Mouse (Mus musculus): ENCODE measurements around the gene Atcay. TPM values are rescaled to one million over a fixed set of nuclear protein-coding genes. Genes with fewer than 3 reads are reported as not detected.
A peak's percentile ranks its signal among the peaks of the same experiment; 100 is the strongest.

Atcay gene
- total and polyA plus RNA-seq, 3 experiments: 0.19 to 0.33 TPM; not detected in 1

GRCm38 (mm10) chr10:81190912-81191321 lies 39.7 kb downstream of the Atcay start:
- Histone ChIP-seq H3K9ac (ENCODE audit: control insufficient read depth, low read depth, low read length, poor library complexity, severe bottlenecking) (no peak overlapping the region), H3K79me2 (ENCODE audit: control insufficient read depth, insufficient read depth, low read length, poor library complexity) (peaks cover 3% of the 10 kb centered on the region; the same call in 1 of the 2 replicates), H3K4me3 (ENCODE audit: control insufficient read depth in 1 of 2, insufficient read depth in 1 of 2, low read depth in 2 of 2, low read length in 2 of 2) (no peak overlapping the region), H3K4me1 (ENCODE audit: control insufficient read depth in 1 of 2, insufficient read depth in 2 of 2, low read length in 2 of 2) (peaks cover 0 to 14% of the 10 kb centered on the region in 2 experiments; a peak in 2 of 4 replicates), H3K27ac (ENCODE audit: control insufficient read depth, low read depth, low read length) (no peak overlapping the region), H3K9me3 (replicated peaks; ENCODE audit: insufficient read depth, low read length) (no peaks in the 10 kb centered on the region), H3K36me3 (ENCODE audit: control insufficient read depth in 1 of 2, insufficient read depth in 2 of 2, low read length in 2 of 2) (no peaks in the 10 kb centered on the region), H3K27me3 (ENCODE audit: control insufficient read depth in 1 of 2, insufficient read depth in 2 of 2, low read length in 2 of 2) (no peaks in the 10 kb centered on the region)
- TF ChIP-seq POLR2AphosphoS5 (IDR thresholded peaks at IDR 0.05; ENCODE audit: borderline replicate concordance, low read depth, low read length) (no peak), CTCF (IDR thresholded peaks at IDR 0.05 in 2 of 3, conservative IDR thresholded peaks at IDR 0.05 in 1 of 3; ENCODE audit: control insufficient read depth in 1 of 3, insufficient read depth in 1 of 3, low read depth in 2 of 3, low read length in 3 of 3, poor library complexity in 1 of 3, severe bottlenecking in 1 of 3) (peak; percentile 22 to 39 (median 35))
- peak; percentile 34 for DNase-seq (ENCODE audit: low read depth, low spot score)

DNA sequence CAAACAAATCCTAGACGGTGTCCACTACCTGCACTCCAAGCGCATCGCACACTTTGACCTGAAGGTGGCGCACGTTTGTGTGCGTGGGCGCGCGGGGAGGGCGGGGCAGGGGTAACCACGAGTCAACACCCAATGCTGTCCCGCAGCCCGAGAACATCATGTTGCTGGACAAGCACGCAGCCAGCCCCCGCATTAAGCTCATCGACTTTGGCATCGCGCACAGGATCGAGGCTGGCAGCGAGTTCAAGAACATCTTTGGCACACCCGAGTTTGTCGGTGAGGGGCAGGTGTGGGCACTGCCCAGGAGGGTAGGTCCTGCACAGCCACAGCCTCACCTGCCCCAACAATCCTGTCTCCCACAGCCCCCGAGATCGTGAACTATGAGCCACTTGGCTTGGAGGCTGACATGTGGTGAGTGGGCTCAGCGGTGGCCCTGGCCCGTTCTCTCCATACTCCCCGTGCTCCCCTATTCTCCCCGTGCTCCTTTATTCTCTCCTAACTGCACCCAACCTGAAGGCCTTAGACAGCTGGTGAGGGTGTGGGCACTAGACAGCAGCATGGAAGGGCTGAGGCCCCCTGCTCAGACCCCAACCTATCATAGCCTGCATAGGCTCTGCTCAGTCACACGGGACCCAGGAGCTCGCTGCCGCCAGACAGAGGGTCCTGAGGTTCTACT lies 40.3 kb downstream of the Atcay start:
- DNase-seq (ENCODE audit: low read depth, low spot score): peak; percentile 62
- Histone ChIP-seq H3K79me2 (ENCODE audit: control insufficient read depth, insufficient read depth, low read length, poor library complexity) (peaks cover 3% of the 10 kb centered on the region; the same call in 1 of the 2 replicates), H3K4me3 (ENCODE audit: control insufficient read depth in 1 of 2, insufficient read depth in 1 of 2, low read depth in 2 of 2, low read length in 2 of 2) (no peak overlapping the region), H3K9ac (ENCODE audit: control insufficient read depth, low read depth, low read length, poor library complexity, severe bottlenecking) (no peak overlapping the region), H3K4me1 (ENCODE audit: control insufficient read depth in 1 of 2, insufficient read depth in 2 of 2, low read length in 2 of 2) (peaks cover 0 to 14% of the 10 kb centered on the region in 2 experiments; a peak in 2 of 4 replicates), H3K27ac (ENCODE audit: control insufficient read depth, low read depth, low read length) (no peak overlapping the region), H3K9me3 (replicated peaks; ENCODE audit: insufficient read depth, low read length) (no peaks in the 10 kb centered on the region), H3K36me3 (ENCODE audit: control insufficient read depth in 1 of 2, insufficient read depth in 2 of 2, low read length in 2 of 2) (no peaks in the 10 kb centered on the region), H3K27me3 (ENCODE audit: control insufficient read depth in 1 of 2, insufficient read depth in 2 of 2, low read length in 2 of 2) (no peaks in the 10 kb centered on the region)
- TF ChIP-seq CTCF (IDR thresholded peaks at IDR 0.05 in 2 of 3, conservative IDR thresholded peaks at IDR 0.05 in 1 of 3; ENCODE audit: control insufficient read depth in 1 of 3, insufficient read depth in 1 of 3, low read depth in 2 of 3, low read length in 3 of 3, poor library complexity in 1 of 3, severe bottlenecking in 1 of 3): peak; percentile 40 to 78 (median 65); a peak in 5 of 6 replicates
- TF ChIP-seq MXI1 (IDR thresholded peaks at IDR 0.05; ENCODE audit: low read depth, low read length): no peak
- 0 out of 2 replicates have a peak, but pooled peaks have one; percentile 38 for TF ChIP-seq MAZ (IDR thresholded peaks at IDR 0.05; ENCODE audit: low read depth, low read length)

GRCm38 (mm10) chr10:81189821-81190220 lies 40.8 kb downstream of the Atcay start:
- H3K27ac ChIP-seq (ENCODE audit: control insufficient read depth, low read depth, low read length): no peak overlapping the region
- no peaks in the 10 kb centered on the region for H3K9me3 ChIP-seq (replicated peaks; ENCODE audit: insufficient read depth, low read length)
- no peaks in the 10 kb centered on the region for H3K36me3 ChIP-seq (ENCODE audit: control insufficient read depth in 1 of 2, insufficient read depth in 2 of 2, low read length in 2 of 2)
- DNase-seq (ENCODE audit: low read depth, low spot score): no peak
- no peak overlapping the region for H3K4me3 ChIP-seq (ENCODE audit: control insufficient read depth in 1 of 2, insufficient read depth in 1 of 2, low read depth in 2 of 2, low read length in 2 of 2)
- H3K9ac ChIP-seq (ENCODE audit: control insufficient read depth, low read depth, low read length, poor library complexity, severe bottlenecking): no peak overlapping the region
- peaks cover 0 to 14% of the 10 kb centered on the region in 2 experiments; a peak in 2 of 4 replicates for H3K4me1 ChIP-seq (ENCODE audit: control insufficient read depth in 1 of 2, insufficient read depth in 2 of 2, low read length in 2 of 2)
- TF ChIP-seq ETS1 (IDR thresholded peaks at IDR 0.05; ENCODE audit: low read depth, low read length): no peak
- TF ChIP-seq GATA1 (IDR thresholded peaks at IDR 0.05; ENCODE audit: low read depth, low read length): no peak
- no peak for TF ChIP-seq MAX (IDR thresholded peaks at IDR 0.05; ENCODE audit: low read length)
- TF ChIP-seq MYB (IDR thresholded peaks at IDR 0.05; ENCODE audit: low read depth, low read length): no peak
- no peak for TF ChIP-seq SIN3A (IDR thresholded peaks at IDR 0.05; ENCODE audit: low read length)
- TF ChIP-seq RCOR1 (IDR thresholded peaks at IDR 0.05; ENCODE audit: low read depth, low read length): no peak
- no peak for TF ChIP-seq CHD2 (IDR thresholded peaks at IDR 0.05; ENCODE audit: low read length)
- TF ChIP-seq ZC3H11A (IDR thresholded peaks at IDR 0.05; ENCODE audit: low read depth, low read length): no peak
- no peak for TF ChIP-seq EP300 (IDR thresholded peaks at IDR 0.05; ENCODE audit: low read depth in 1 of 2, low read length in 2 of 2)
- TF ChIP-seq KAT2A (conservative IDR thresholded peaks at IDR 0.05; ENCODE audit: low read depth, low read length): no peak
- no peak for TF ChIP-seq ZNF384 (IDR thresholded peaks at IDR 0.05; ENCODE audit: low read depth, low read length)
- no peak for TF ChIP-seq CHD1 (IDR thresholded peaks at IDR 0.05; ENCODE audit: low read depth, low read length)
- no peak for TF ChIP-seq USF2 (IDR thresholded peaks at IDR 0.05; ENCODE audit: borderline replicate concordance in 1 of 2, insufficient read depth in 1 of 2, low read depth in 1 of 2, low read length in 2 of 2)
- H3K27me3 ChIP-seq (ENCODE audit: control insufficient read depth in 1 of 2, insufficient read depth in 2 of 2, low read length in 2 of 2): no peaks in the 10 kb centered on the region
- peaks cover 3% of the 10 kb centered on the region; the same call in 1 of the 2 replicates for H3K79me2 ChIP-seq (ENCODE audit: control insufficient read depth, insufficient read depth, low read length, poor library complexity)

All from MEL (cell line).